Mouse (Mus musculus) neural tube, embryonic 15.5 days (tissue): ENCODE measurements around the gene Thtpa. TPM values are rescaled to one million over a fixed set of nuclear protein-coding genes. Genes with fewer than 3 reads are reported as not detected.

Experiments used
- ATAC-seq: fragments of 200-750 bp; cut with Nextera tagmentation; 2 replicates; pipeline ENCODE4 v1.8.0; 2017; ENCODE audit warnings: mild to moderate bottlenecking, moderate TSS enrichment, moderate library complexity; ENCODE audit not compliant: low FRiP score
- H3K27ac ChIP-seq: fragments of 300-500 bp; sonication (generic); replicated peaks from 2 replicates; pipeline ENCODE4 v1.5.1; 2015; ENCODE audit warnings: mild to moderate bottlenecking, inconsistent platforms
- H3K27me3 ChIP-seq: fragments of 300-500 bp; sonication (generic); replicated peaks from 2 replicates; pipeline ENCODE4 v1.6.1; 2015; ENCODE audit warnings: inconsistent platforms
- H3K36me3 ChIP-seq: fragments of 300-500 bp; sonication (generic); 2 replicates; pipeline ENCODE4 v1.6.1; 2015; ENCODE audit warnings: inconsistent platforms
- H3K4me1 ChIP-seq: fragments of 300-500 bp; sonication (generic); 2 replicates; pipeline ENCODE4 v1.6.1; 2015; ENCODE audit warnings: inconsistent platforms
- H3K4me2 ChIP-seq: fragments of 300-500 bp; sonication (generic); 2 replicates; pipeline ENCODE4 v1.6.1; 2015; ENCODE audit warnings: inconsistent platforms, mild to moderate bottlenecking, moderate library complexity
- H3K4me3 ChIP-seq: fragments of 300-500 bp; sonication (generic); replicated peaks from 2 replicates; pipeline ENCODE4 v1.5.1; 2015; ENCODE audit warnings: mild to moderate bottlenecking, inconsistent platforms
- H3K9ac ChIP-seq: fragments of 300-500 bp; sonication (generic); replicated peaks from 2 replicates; pipeline ENCODE4 v1.6.1; 2015; ENCODE audit warnings: mild to moderate bottlenecking, inconsistent platforms
- H3K9me3 ChIP-seq: fragments of 300-500 bp; sonication (generic); replicated peaks from 2 replicates; pipeline ENCODE4 v1.6.1; 2016; ENCODE audit warnings: inconsistent platforms
- WGBS: fragments of 180-500 bp; shearing (Covaris S2); methylation state at CpG from one replicate; pipeline ENCODE4 v1.1.7; 2015; ENCODE audit warnings: mixed read lengths; 5-methylcytosine and 5-hydroxymethylcytosine counted together
- polyA plus RNA-seq: library from polyadenylated mRNA; unstranded; fragments of >200 nt; fragmentation: Nextera tagmentation; extraction: Ambion mirVana; gene quantifications from 2 replicates; pipeline ENCODE4 v1.2.1, GENCODE M21; 2015

Gene Thtpa
- polyA plus RNA-seq, 1 experiment from 2014 or later, result 31.6 TPM

GRCm38 (mm10) chr14:55118852-55119251, 24.3 kb downstream of the Thtpa start:
- no peak overlapping the region for H3K4me3 ChIP-seq
- H3K27ac ChIP-seq, result no peak overlapping the region; the same call in 1 of the 2 replicates
- 71% methylated on average over 4 of the region's 4 CpGs for WGBS
- no peak overlapping the region for H3K4me2 ChIP-seq
- no peaks in the 10 kb centered on the region for H3K36me3 ChIP-seq
- H3K9ac ChIP-seq, result no peak overlapping the region
- no peak for ATAC-seq
- no peaks in the 10 kb centered on the region for H3K9me3 ChIP-seq
- H3K4me1 ChIP-seq, result peaks cover 40% of the 10 kb centered on the region
- H3K27me3 ChIP-seq, result peaks cover 1% of the 10 kb centered on the region; the same call in 1 of the 2 replicates

GRCm38 (mm10) chr14:55119421-55120134, 25.0 kb downstream of the Thtpa start:
- Histone ChIP-seq H3K9me3 (no peaks in the 10 kb centered on the region), H3K27ac (no peak overlapping the region), H3K4me3 (no peak overlapping the region), H3K27me3 (no peaks in the 10 kb centered on the region), H3K36me3 (no peaks in the 10 kb centered on the region), H3K4me2 (no peak overlapping the region), H3K9ac (no peak overlapping the region), H3K4me1 (peaks cover 34% of the 10 kb centered on the region)
- 81% methylated on average over 4 of the region's 4 CpGs for WGBS
- no peak for ATAC-seq

DNA sequence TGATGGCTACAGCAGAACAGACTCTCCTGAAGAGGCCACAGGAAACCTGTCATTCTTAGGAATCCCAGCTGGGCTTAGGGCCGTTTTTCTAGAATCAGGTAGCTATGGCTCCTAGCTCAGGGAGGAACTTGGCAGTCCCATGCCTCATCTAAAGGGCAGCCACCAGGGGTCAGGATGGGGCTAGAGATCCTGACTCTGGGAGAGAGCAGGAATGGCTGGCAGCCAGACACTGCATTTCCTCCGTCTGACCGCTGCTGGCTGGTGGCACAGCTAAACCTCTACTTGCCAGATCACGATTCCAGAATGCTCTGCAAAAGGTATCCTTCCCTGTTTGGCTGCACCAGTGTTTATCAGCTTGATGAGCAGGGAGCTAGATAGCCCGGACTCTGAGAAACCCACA, 27.4 kb downstream of the Thtpa start:
- H3K4me2 ChIP-seq, result peak overlapping the region; percentile 37
- 0 out of 2 replicates have a peak overlapping the region, but pooled peaks have one; percentile 0 for H3K4me3 ChIP-seq
- 5% methylated on average over 5 of the region's 5 CpGs for WGBS
- no peaks in the 10 kb centered on the region for H3K9me3 ChIP-seq
- no peaks in the 10 kb centered on the region for H3K36me3 ChIP-seq
- H3K27ac ChIP-seq, result peak overlapping the region; percentile 85
- H3K9ac ChIP-seq, result no peak overlapping the region
- H3K4me1 ChIP-seq, result peaks cover 23% of the 10 kb centered on the region
- peak; percentile 89 for ATAC-seq
- no peaks in the 10 kb centered on the region for H3K27me3 ChIP-seq

- ATAC-seq, result peak; percentile 45; the same call in 1 of the 2 replicates
- Histone ChIP-seq H3K27me3 (no peaks in the 10 kb centered on the region), H3K4me2 (peak overlapping the region; percentile 37), H3K27ac (peak overlapping the region; percentile 85), H3K4me1 (peaks cover 19% of the 10 kb centered on the region), H3K36me3 (no peaks in the 10 kb centered on the region), H3K4me3 (0 out of 2 replicates have a peak overlapping the region, but pooled peaks have one; percentile 0), H3K9me3 (no peaks in the 10 kb centered on the region), H3K9ac (0 out of 2 replicates have a peak overlapping the region, but pooled peaks have one; percentile 1)
- 16% methylated on average over 8 of the region's 8 CpGs for WGBS
Measured at GRCm38 (mm10) chr14:55122359-55122758, 27.8 kb downstream of the Thtpa start.

DNA sequence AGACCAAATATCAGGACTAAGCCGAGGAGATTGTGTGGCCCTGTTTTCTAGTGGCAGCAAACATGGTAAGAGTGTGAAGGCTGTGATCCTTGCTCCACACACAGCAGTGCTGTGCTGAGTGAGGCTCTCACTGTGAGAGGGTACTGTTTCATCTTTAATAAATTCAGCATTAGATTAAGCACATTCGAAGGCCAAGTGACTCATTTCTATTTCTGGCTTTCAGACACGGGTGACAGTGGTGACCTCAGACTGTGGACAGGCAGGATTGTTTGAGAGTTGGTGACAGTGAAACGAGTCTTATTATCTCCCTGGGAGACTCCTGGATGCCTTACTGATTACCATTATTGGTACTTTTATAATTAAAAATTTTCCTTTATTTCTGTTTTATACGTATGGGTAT, 31.1 kb downstream of the Thtpa start:
- 85% methylated on average over 5 of the region's 5 CpGs for WGBS
- Histone ChIP-seq H3K9ac (no peak overlapping the region), H3K4me1 (peaks cover 14% of the 10 kb centered on the region), H3K27ac (no peak overlapping the region), H3K4me2 (no peak overlapping the region), H3K4me3 (no peak overlapping the region), H3K36me3 (no peaks in the 10 kb centered on the region), H3K27me3 (no peaks in the 10 kb centered on the region), H3K9me3 (no peaks in the 10 kb centered on the region)
- ATAC-seq, result no peak

DNA sequence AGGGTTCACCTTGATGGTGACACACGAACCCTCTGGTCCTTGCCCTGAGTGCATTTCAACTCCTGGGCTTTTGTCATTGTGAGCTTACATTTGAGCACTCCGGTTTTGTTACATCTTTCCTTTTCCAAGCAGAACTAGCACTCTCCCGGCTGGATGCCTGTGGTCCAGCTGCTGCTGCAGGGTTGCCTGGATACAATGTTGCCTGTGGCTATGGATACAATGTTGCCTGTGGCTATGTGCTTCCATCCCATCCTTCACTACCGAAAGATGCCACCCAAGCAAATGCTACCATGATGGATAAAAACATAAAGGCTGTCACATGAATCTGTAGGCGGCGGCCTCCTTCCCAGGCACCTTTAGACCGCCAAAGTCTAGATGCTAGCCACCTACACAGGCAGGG, 31.9 kb downstream of the Thtpa start:
- Histone ChIP-seq H3K36me3 (no peaks in the 10 kb centered on the region), H3K9ac (no peak overlapping the region), H3K9me3 (no peaks in the 10 kb centered on the region), H3K4me2 (no peak overlapping the region), H3K27me3 (no peaks in the 10 kb centered on the region), H3K4me1 (peaks cover 14% of the 10 kb centered on the region), H3K4me3 (no peak overlapping the region), H3K27ac (no peak overlapping the region)
- WGBS, result 68% methylated on average over 7 of the region's 7 CpGs
- no peak for ATAC-seq

- no peaks in the 10 kb centered on the region for H3K9me3 ChIP-seq
- no peak overlapping the region for H3K4me3 ChIP-seq
- no peak overlapping the region for H3K9ac ChIP-seq
- H3K27ac ChIP-seq, result no peak overlapping the region
- no peaks in the 10 kb centered on the region for H3K27me3 ChIP-seq
- H3K4me2 ChIP-seq, result no peak overlapping the region
- no peaks in the 10 kb centered on the region for H3K36me3 ChIP-seq
- H3K4me1 ChIP-seq, result no peaks in the 10 kb centered on the region
- no peak for ATAC-seq
- WGBS, result 86% methylated on average over 8 of the region's 8 CpGs
Measured at GRCm38 (mm10) chr14:55135676-55136075, 41.1 kb downstream of the Thtpa start.

DNA sequence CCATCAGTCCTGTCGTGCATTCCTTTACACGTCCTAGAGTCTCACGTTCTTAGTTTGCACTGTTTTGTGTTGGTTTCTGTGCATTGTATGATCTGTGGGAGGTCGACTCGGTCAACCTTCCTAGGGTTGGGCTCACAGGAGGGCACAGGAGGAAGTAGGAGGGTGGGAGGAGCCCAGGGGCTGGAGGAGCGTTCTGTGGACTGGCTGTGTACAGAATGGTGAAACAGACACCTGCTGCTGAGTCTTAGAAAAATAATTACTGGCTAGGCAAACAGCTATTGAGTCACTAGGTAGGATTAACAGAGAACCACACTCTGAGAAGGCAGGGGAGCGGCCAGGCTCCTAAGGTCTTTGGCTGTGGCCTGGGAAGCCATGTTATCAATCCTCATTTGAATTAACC, 44.7 kb downstream of the Thtpa start:
- Histone ChIP-seq H3K27ac (no peak overlapping the region), H3K4me3 (no peak overlapping the region), H3K4me2 (no peak overlapping the region), H3K27me3 (no peaks in the 10 kb centered on the region), H3K36me3 (no peaks in the 10 kb centered on the region), H3K4me1 (no peaks in the 10 kb centered on the region), H3K9me3 (no peaks in the 10 kb centered on the region), H3K9ac (no peak overlapping the region)
- 64% methylated on average over 7 of the region's 7 CpGs for WGBS
- no peak for ATAC-seq

DNA sequence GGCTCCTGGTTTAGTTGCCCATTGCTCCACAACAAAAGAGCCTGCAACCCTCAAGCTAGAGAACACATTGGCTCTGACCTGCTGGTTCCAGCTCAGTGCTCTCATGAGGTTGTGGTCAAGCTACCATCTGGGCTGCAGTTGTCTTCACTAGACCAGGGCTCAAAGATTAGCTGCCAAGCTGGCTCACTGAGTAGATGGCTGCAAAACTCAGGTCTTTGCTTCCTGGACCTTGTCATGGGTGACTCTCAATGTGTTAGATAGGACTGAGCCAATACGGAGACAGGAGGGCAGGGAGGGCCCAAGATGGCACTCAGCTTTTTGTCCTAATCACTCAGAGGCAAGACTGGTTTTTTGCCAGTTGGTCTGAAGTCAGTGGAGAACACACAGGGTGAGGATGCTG, 51.7 kb downstream of the Thtpa start:
- H3K36me3 ChIP-seq, result no peaks in the 10 kb centered on the region

DNA sequence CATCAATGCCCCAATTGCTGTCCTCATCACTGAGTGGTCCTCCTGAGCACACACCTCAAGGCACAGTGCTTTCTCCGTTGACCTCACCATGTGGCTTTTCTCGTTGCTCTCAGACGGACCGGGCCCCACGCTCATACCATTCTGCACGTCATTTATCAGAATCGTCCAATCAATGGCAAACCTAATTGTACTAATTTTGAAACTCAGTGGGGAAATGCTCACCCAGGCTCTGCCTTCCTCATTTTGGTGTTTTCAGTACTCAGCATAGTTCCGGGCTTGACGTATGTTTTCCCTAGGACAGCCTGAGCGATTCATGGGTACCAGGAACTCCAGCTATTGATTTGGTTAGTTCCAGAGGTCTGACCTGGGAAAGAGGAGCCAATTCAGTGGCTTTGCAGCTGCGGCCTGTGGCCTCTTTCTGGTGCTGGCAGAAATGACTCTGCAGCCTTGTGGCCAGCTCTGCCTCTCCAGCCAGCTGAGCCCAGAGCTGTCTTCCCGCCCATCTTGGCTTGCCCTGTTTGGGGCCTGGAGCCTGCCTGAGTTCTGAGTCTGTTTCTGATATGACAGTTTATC, 52.3 kb downstream of the Thtpa start:
- no peak overlapping the region for H3K9ac ChIP-seq
- WGBS, result 85% methylated on average over 12 of the region's 12 CpGs
- no peak overlapping the region for H3K27ac ChIP-seq
- no peaks in the 10 kb centered on the region for H3K36me3 ChIP-seq
- H3K27me3 ChIP-seq, result no peaks in the 10 kb centered on the region
- ATAC-seq, result no peak
- peaks cover 16% of the 10 kb centered on the region for H3K4me1 ChIP-seq
- H3K9me3 ChIP-seq, result no peaks in the 10 kb centered on the region
- no peak overlapping the region for H3K4me2 ChIP-seq
- no peak overlapping the region for H3K4me3 ChIP-seq

More for the DNA sequence above, 51.7 kb downstream of the Thtpa start:
- ATAC-seq, result no peak
- Histone ChIP-seq H3K27me3 (no peaks in the 10 kb centered on the region), H3K9me3 (no peaks in the 10 kb centered on the region), H3K27ac (no peak overlapping the region), H3K4me2 (no peak overlapping the region), H3K9ac (no peak overlapping the region), H3K4me1 (peaks cover 16% of the 10 kb centered on the region), H3K4me3 (no peak overlapping the region)
- WGBS, result 96% methylated on average over 1 of the region's 1 CpGs

- Histone ChIP-seq H3K36me3 (no peaks in the 10 kb centered on the region), H3K4me3 (no peak overlapping the region), H3K9me3 (no peaks in the 10 kb centered on the region), H3K4me2 (no peak overlapping the region), H3K27ac (0 out of 2 replicates have a peak overlapping the region, but pooled peaks have one; percentile 28), H3K9ac (no peak overlapping the region), H3K4me1 (peaks cover 16% of the 10 kb centered on the region), H3K27me3 (no peaks in the 10 kb centered on the region)
- 29% methylated on average over 5 of the region's 5 CpGs for WGBS
- ATAC-seq, result peak; percentile 62
Measured at GRCm38 (mm10) chr14:55148363-55148915, 53.9 kb downstream of the Thtpa start.
